Mouse (Mus musculus): ENCODE measurements around the gene Snx14.
A peak's percentile ranks its signal among the peaks of the same experiment; 100 is the strongest.

The Snx14 gene

GRCm38 (mm10) chr9:88380076-88380475, 58.7 kb downstream of the Snx14 start:
- no peak for DNase-seq

GRCm38 (mm10) chr9:88379057-88379456, 59.7 kb downstream of the Snx14 start:
- DNase-seq, result no peak

- no peak for DNase-seq
Measured at GRCm38 (mm10) chr9:88377483-88377882, 61.3 kb downstream of the Snx14 start.

GRCm38 (mm10) chr9:88373001-88373400, 65.8 kb downstream of the Snx14 start:
- no peak for DNase-seq

GRCm38 (mm10) chr9:88371201-88371600, 67.6 kb downstream of the Snx14 start:
- no peak for DNase-seq

- DNase-seq, result peak; percentile 19
Measured at GRCm38 (mm10) chr9:88369666-88370065, 69.1 kb downstream of the Snx14 start.

- no peak for DNase-seq
Measured at GRCm38 (mm10) chr9:88368476-88368875, 70.3 kb downstream of the Snx14 start.

GRCm38 (mm10) chr9:88367751-88368150, 71.0 kb downstream of the Snx14 start:
- no peak for DNase-seq

GRCm38 (mm10) chr9:88367322-88367721, 71.4 kb downstream of the Snx14 start:
- DNase-seq, result no peak

- no peak for DNase-seq
Measured at GRCm38 (mm10) chr9:88366819-88367218, 71.9 kb downstream of the Snx14 start.

- DNase-seq, result no peak
Measured at GRCm38 (mm10) chr9:88366308-88366707, 72.5 kb downstream of the Snx14 start.

- no peak for DNase-seq
Measured at GRCm38 (mm10) chr9:88363102-88363501, 75.7 kb downstream of the Snx14 start.

- DNase-seq, result peak; percentile 39
Measured at GRCm38 (mm10) chr9:88362055-88362850, 76.5 kb downstream of the Snx14 start.

GRCm38 (mm10) chr9:88361211-88361909, 77.4 kb downstream of the Snx14 start:
- peak; percentile 44 for DNase-seq

- DNase-seq, result no peak
Measured at GRCm38 (mm10) chr9:88359140-88359539, 79.6 kb downstream of the Snx14 start.

- no peak for DNase-seq
Measured at GRCm38 (mm10) chr9:88357173-88357572, 81.6 kb downstream of the Snx14 start.

GRCm38 (mm10) chr9:88353459-88353858, 85.3 kb downstream of the Snx14 start:
- DNase-seq, result no peak

- DNase-seq, result no peak
Measured at GRCm38 (mm10) chr9:88352741-88353140, 86.0 kb downstream of the Snx14 start.

- no peak for DNase-seq
Measured at GRCm38 (mm10) chr9:88351163-88351562, 87.6 kb downstream of the Snx14 start.

- DNase-seq, result no peak
Measured at GRCm38 (mm10) chr9:88350317-88350716, 88.4 kb downstream of the Snx14 start.

GRCm38 (mm10) chr9:88348623-88349022, 90.1 kb downstream of the Snx14 start:
- DNase-seq, result no peak

GRCm38 (mm10) chr9:88346857-88347256, 91.9 kb downstream of the Snx14 start:
- DNase-seq, result no peak

GRCm38 (mm10) chr9:88344424-88344823, 94.3 kb downstream of the Snx14 start:
- no peak for DNase-seq

GRCm38 (mm10) chr9:88342701-88343100, 96.1 kb downstream of the Snx14 start:
- no peak for DNase-seq
